Mouse (Mus musculus) testis, adult 2 months (tissue): ENCODE measurements around the gene Rplp0.

ENCODE experiments used
- CTCF ChIP-seq: fragments of 200-500 bp; IDR thresholded peaks from 2 replicates; pipeline ENCODE4 v1.5.1; 2012; ENCODE audit warnings: low read depth, mild to moderate bottlenecking, inconsistent platforms, low read length, moderate library complexity; ENCODE audit not compliant: control insufficient read depth, insufficient read depth, insufficient replicate concordance
- POLR2A ChIP-seq: fragments of 200-500 bp; IDR thresholded peaks from 2 replicates; pipeline ENCODE4 v1.6.1; 2012; ENCODE audit warnings: low read depth, mild to moderate bottlenecking, inconsistent platforms, low read length, moderate library complexity; ENCODE audit not compliant: control insufficient read depth

DNA sequence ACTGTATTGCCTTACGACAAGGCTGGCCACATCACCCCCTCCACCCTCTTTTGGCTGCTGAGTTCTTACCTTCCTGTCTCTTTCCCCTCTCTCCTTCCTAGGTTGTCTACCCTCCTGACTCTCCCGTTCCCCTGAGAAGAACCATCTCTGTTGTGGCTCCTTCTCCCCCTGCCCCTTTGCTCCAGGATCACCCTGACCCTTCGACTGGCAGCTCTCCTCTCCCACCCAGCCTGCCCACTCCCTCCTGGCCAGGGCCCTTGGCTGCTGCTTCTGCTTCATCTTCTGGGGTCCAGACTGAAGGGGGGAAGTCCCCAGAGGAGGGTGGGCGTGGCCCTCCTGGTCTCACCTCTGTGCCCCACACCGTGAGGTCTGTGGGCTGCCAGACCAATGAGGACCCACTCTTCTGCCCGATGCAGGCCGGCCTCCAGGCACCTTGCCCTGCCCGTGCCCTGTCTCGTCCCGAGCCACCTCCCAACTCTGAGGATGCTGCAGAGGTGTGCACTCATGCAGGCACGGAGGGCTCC lies 8.7 kb upstream of the Rplp0 start:
- TF ChIP-seq CTCF: no peak
- no peak for TF ChIP-seq POLR2A
